9 mouse cellular contexts compared by ENCODE assay signal in the genomic region with DNA sequence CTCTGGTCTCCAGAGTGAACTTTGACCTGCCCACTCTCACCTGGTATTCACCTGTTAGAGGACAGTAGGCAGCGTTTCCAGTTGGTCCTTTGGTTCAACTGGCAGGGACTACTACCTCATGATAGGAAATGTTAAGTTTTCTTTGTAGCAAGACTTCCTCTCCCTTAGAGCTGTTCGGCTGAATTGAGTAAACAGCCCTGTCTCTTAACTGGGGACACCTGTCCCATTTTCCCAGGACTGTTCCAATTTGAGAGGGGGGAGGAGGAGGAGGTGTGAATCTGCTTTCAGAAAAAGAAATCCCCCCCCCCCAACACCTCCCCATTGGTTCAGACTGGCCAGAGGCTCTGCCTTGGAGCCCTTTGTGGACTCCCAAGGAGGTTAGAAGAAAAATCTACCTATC. TPM values are rescaled to one million over a fixed set of nuclear protein-coding genes. Genes with fewer than 3 reads are reported as not detected.
DNase-seq lines count a peak whose midpoint lies in the region; ATAC-seq lines count a peak whose summit lies in the region.
"Had no signal": no experiment of that assay in that cellular context is flagged by ENCODE, and none has a peak within 500 bp of the region (broad histone marks: within the 10 kb centered on the region; RNA-seq: fewer than 3 reads in every experiment).

No protein-coding gene starts in this region.

- 23% methylated on average over 2 of the region's 2 CpGs for WGBS in liver, embryonic 11.5 days
- 27% methylated on average over 2 of the region's 2 CpGs for WGBS in embryonic facial prominence, embryonic 15.5 days
- 22% methylated on average over 2 of the region's 2 CpGs for WGBS in intestine, embryonic 15.5 days
- WGBS in neural tube, embryonic 15.5 days, result 33% methylated on average over 2 of the region's 2 CpGs

- H3K9me3 ChIP-seq in liver, embryonic 11.5 days (ENCODE audit: control insufficient read depth, low read length), result no peaks in the 10 kb centered on the region
- H3K9me3 ChIP-seq in embryonic facial prominence, embryonic 15.5 days (replicated peaks), result peaks cover 5% of the 10 kb centered on the region; the same call in 1 of the 2 replicates
- no peaks in the 10 kb centered on the region for H3K9me3 ChIP-seq in intestine, embryonic 15.5 days
- H3K9me3 ChIP-seq in neural tube, embryonic 15.5 days (replicated peaks), result 0 out of 2 replicates have a peak, but pooled peaks cover 2% of the 10 kb centered on the region

- no peak for DNase-seq in liver, embryonic 11.5 days (ENCODE audit: low spot score)
- DNase-seq in liver, result no peak
- DNase-seq in testis, postnatal 14 days (ENCODE audit: low spot score), result no peak
- no peak for DNase-seq in lung, postnatal 36 days
- DNase-seq in layer of hippocampus, postnatal 36 days, result no peak

- no peak for ATAC-seq in liver, embryonic 11.5 days (replicated peaks; ENCODE audit: low FRiP score)
- no peak for ATAC-seq in embryonic facial prominence, embryonic 15.5 days (ENCODE audit: insufficient number of reproducible peaks, low FRiP score, low TSS enrichment, low read depth)
- 0 out of 2 replicates have a peak, but pooled peaks have one; percentile 11 for ATAC-seq in intestine, embryonic 15.5 days
- ATAC-seq in neural tube, embryonic 15.5 days (ENCODE audit: low FRiP score), result no peak
- ATAC-seq: Patski had no signal

- no peak overlapping the region for H3K27ac ChIP-seq in liver, embryonic 11.5 days (ENCODE audit: low read depth, low read length)
- peak overlapping the region; percentile 72 for H3K27ac ChIP-seq in embryonic facial prominence, embryonic 15.5 days (replicated peaks)
- peak overlapping the region; percentile 84 for H3K27ac ChIP-seq in intestine, embryonic 15.5 days
- H3K27ac ChIP-seq in neural tube, embryonic 15.5 days (replicated peaks), result no peak overlapping the region

- H3K4me1 ChIP-seq in liver, embryonic 11.5 days (replicated peaks; ENCODE audit: control insufficient read depth, insufficient read depth, low read length), result peaks cover 13% of the 10 kb centered on the region; the same call in 1 of the 2 replicates
- H3K4me1 ChIP-seq in embryonic facial prominence, embryonic 15.5 days, result peaks cover 20% of the 10 kb centered on the region; the same call in 1 of the 2 replicates
- H3K4me1 ChIP-seq in intestine, embryonic 15.5 days (replicated peaks), result 0 out of 2 replicates have a peak, but pooled peaks cover 5% of the 10 kb centered on the region
- H3K4me1 ChIP-seq in neural tube, embryonic 15.5 days, result peaks cover 32% of the 10 kb centered on the region

- H3K4me2 ChIP-seq in liver, embryonic 11.5 days, result peak overlapping the region; percentile 100
- peak overlapping the region; percentile 99 for H3K4me2 ChIP-seq in embryonic facial prominence, embryonic 15.5 days (replicated peaks)
- H3K4me2 ChIP-seq in intestine, embryonic 15.5 days (replicated peaks), result peak overlapping the region; percentile 96
- H3K4me2 ChIP-seq in neural tube, embryonic 15.5 days, result peak overlapping the region; percentile 97

- peaks cover 23% of the 10 kb centered on the region for H3K27me3 ChIP-seq in liver, embryonic 11.5 days (replicated peaks; ENCODE audit: control insufficient read depth, insufficient read depth, low read length)
- peaks cover 15% of the 10 kb centered on the region; the same call in 1 of the 2 replicates for H3K27me3 ChIP-seq in embryonic facial prominence, embryonic 15.5 days
- H3K27me3 ChIP-seq in intestine, embryonic 15.5 days (replicated peaks), result peaks cover 3% of the 10 kb centered on the region; the same call in 1 of the 2 replicates
- no peaks in the 10 kb centered on the region; the same call in 1 of the 2 replicates for H3K27me3 ChIP-seq in neural tube, embryonic 15.5 days (replicated peaks)

- no peak overlapping the region for H3K9ac ChIP-seq in liver, embryonic 11.5 days (ENCODE audit: low read depth, low read length)
- H3K9ac ChIP-seq in embryonic facial prominence, embryonic 15.5 days, result no peak overlapping the region
- no peak overlapping the region for H3K9ac ChIP-seq in intestine, embryonic 15.5 days
- peak overlapping the region; percentile 72; the same call in 1 of the 2 replicates for H3K9ac ChIP-seq in neural tube, embryonic 15.5 days (replicated peaks)

- H3K4me3 ChIP-seq in liver, embryonic 11.5 days (ENCODE audit: low read depth, low read length), result no peak overlapping the region
- H3K4me3 ChIP-seq in embryonic facial prominence, embryonic 15.5 days (replicated peaks), result peak overlapping the region; percentile 67
- 0 out of 2 replicates have a peak overlapping the region, but pooled peaks have one; percentile 67 for H3K4me3 ChIP-seq in intestine, embryonic 15.5 days (replicated peaks)
- peak overlapping the region; percentile 72 for H3K4me3 ChIP-seq in neural tube, embryonic 15.5 days (replicated peaks)

- no peaks in the 10 kb centered on the region for H3K36me3 ChIP-seq in liver, embryonic 11.5 days (ENCODE audit: control insufficient read depth, insufficient read depth, low read length)
- H3K36me3 ChIP-seq in embryonic facial prominence, embryonic 15.5 days, result no peaks in the 10 kb centered on the region
- H3K36me3 ChIP-seq in intestine, embryonic 15.5 days, result no peaks in the 10 kb centered on the region
- H3K36me3 ChIP-seq in neural tube, embryonic 15.5 days, result no peaks in the 10 kb centered on the region

RNA-seq across cellular contexts. Expression of a gene that starts 1.2 kb away (rescaled TPM):
- 1.0 and 1.4 TPM in 2 replicates for polyA plus RNA-seq in liver, embryonic 11.5 days (2014; fragmentation: Nextera tagmentation; extraction: Ambion mirVana)
- 6.9 and 10.4 TPM in 2 replicates for polyA plus RNA-seq in embryonic facial prominence, embryonic 15.5 days (2015; fragmentation: Nextera tagmentation; extraction: Ambion mirVana)
- polyA plus RNA-seq in intestine, embryonic 15.5 days (2015; fragmentation: Nextera tagmentation; extraction: Ambion mirVana), result 24.7 and 25.2 TPM in 2 replicates
- polyA plus RNA-seq in neural tube, embryonic 15.5 days (2015; fragmentation: Nextera tagmentation; extraction: Ambion mirVana), result 7.6 and 9.7 TPM in 2 replicates
- total RNA-seq in layer of hippocampus, postnatal 36 days (2021), result 100 to 1,000 TPM; 168 to 171 TPM

Comparison
In these comparisons a context has a peak if more than half of its experiments do, and no peak if none do; other contexts are left out.
1. H3K27ac ChIP-seq: peak in embryonic facial prominence, embryonic 15.5 days (single experiment) and intestine, embryonic 15.5 days (single experiment); none in liver, embryonic 11.5 days (single experiment) and neural tube, embryonic 15.5 days (single experiment).
2. Peak in every context shown above with its lines, with median percentiles within 50 percentile points of each other: H3K4me2 ChIP-seq.